13 mouse cellular contexts compared by ENCODE assay signal in the genomic region with DNA sequence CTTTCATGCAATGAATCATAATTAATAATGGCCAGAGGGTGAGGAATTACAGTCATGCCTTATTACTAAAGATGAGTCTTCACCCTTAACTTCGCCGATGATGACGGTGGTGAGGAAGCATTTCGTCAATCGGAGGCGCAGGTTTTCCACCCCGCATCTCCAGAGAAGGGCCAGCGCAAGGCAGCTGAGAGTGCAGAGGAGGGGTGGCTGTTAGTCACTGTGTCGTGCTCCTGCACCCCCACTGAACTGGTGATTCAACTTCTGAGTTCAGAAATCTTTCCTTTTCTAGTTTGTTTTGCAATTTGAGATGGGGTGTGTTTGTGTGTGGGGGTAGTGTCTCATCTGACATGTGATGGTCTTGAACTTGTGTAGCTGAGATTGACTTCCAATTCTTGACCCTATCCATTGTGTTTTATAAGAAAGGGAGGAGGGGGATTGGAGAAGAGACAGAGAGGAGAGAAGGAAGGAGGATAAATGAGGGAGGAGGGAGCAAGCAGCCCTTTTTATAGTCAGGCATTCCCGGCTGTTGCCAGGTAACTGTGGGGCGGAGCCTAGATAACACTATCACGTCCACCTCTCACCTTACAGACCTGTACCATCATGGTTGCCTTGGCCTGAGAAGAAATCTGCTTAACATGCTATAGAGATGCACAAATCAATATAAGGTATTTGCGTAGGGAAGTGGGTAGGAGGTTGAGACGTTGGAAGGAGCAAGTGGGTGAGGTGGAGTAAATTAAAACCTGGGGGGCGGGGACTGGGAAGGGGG.
"Had no signal": no experiment of that assay in that cellular context is flagged by ENCODE, and none has a peak within 500 bp of the region (broad histone marks: within the 10 kb centered on the region; RNA-seq: fewer than 3 reads in every experiment).

No protein-coding gene starts in this region.

- H3K9me3 ChIP-seq: limb, embryonic 15.5 days; liver, embryonic 12.5 days; megakaryocyte, embryonic 14.5 days; midbrain, embryonic 12.5 days; stomach, embryonic 15.5 days had no signal

- H3K27ac ChIP-seq: limb, embryonic 15.5 days; liver, embryonic 12.5 days; macrophage; midbrain, embryonic 12.5 days; stomach, embryonic 15.5 days had no signal

- DNase-seq: kidney, adult 11 months; kidney, adult 9 months; layer of hippocampus, adult 9-11 months; lung, embryonic 14.5 days; lung, postnatal 14 days; thymus, postnatal 36 days had no signal

- H3K9ac ChIP-seq: limb, embryonic 15.5 days; liver, embryonic 12.5 days; lung, embryonic 14.5 days; midbrain, embryonic 12.5 days; stomach, embryonic 15.5 days had no signal

- H3K36me3 ChIP-seq: limb, embryonic 15.5 days; liver, embryonic 12.5 days; midbrain, embryonic 12.5 days; stomach, embryonic 15.5 days had no signal

- ATAC-seq: liver, embryonic 12.5 days; midbrain, embryonic 16.5 days had no signal

- H3K4me3 ChIP-seq: limb, embryonic 15.5 days; liver, embryonic 12.5 days; megakaryocyte, embryonic 14.5 days; midbrain, embryonic 12.5 days; stomach, embryonic 15.5 days had no signal

- H3K4me2 ChIP-seq: limb, embryonic 15.5 days; liver, embryonic 12.5 days; lung, embryonic 14.5 days; midbrain, embryonic 12.5 days; stomach, embryonic 15.5 days had no signal

- H3K27me3 ChIP-seq: limb, embryonic 15.5 days; liver, embryonic 12.5 days; megakaryocyte, embryonic 14.5 days; midbrain, embryonic 12.5 days; stomach, embryonic 15.5 days had no signal

- H3K4me1 ChIP-seq: limb, embryonic 15.5 days; stomach, embryonic 15.5 days had no signal
